ENCODE assay signal across 8 mouse cellular contexts in the genomic region with DNA sequence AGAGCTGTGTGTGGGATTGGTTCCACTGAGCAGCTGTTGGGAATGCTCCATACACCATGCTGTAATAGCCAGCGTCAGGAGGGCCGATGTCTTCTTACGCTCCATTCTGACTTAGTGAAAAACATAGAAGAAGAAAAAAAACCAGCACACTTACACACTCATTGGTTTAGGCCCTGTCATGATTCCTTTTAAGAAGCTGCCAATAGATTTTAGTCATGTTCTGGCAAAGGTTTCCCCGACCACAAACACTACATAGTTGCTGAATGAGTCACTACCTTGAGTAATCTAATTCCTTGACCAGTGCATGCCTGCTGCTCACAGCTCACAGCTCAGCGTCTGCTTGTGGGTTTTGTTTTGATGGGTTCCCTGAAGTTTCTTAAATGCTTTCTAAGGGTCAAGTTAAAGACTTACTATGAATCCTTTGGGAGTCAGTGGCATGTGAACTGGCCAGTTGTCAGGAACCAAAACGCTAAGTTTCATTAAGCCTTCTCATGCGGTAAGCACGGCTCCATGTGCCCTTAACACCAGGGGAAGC. TPM values are rescaled to one million over a fixed set of nuclear protein-coding genes. Genes with fewer than 3 reads are reported as not detected.
DNase-seq lines count a peak whose midpoint lies in the region; ATAC-seq and TF ChIP-seq lines count a peak whose summit lies in the region.

No protein-coding gene starts in this region.

- POLR2A ChIA-PET in Patski (lab: Charles Lee), result no interaction called here

- peak; percentile 68 for DNase-seq in A20 (ENCODE audit: low read depth, low spot score)
- peak; percentile 99 for DNase-seq in Patski (ENCODE audit: low read depth, low spot score)
- DNase-seq in lung, embryonic 14.5 days, result peak; percentile 91
- DNase-seq in thymus, adult 18-20 months, result no peak
- DNase-seq in frontal cortex, postnatal 10 days (ENCODE audit: low spot score in 2 of 2), result no peak

- no peak overlapping the region for H3K9ac ChIP-seq in forebrain, embryonic 15.5 days (replicated peaks)
- no peak overlapping the region for H3K9ac ChIP-seq in lung, embryonic 14.5 days

- peak; percentile 96 for ATAC-seq in Patski
- peak; percentile 86 for ATAC-seq in forebrain, embryonic 15.5 days (replicated peaks)
- ATAC-seq in hematopoietic stem cell, adult 5-6 weeks (replicated peaks in 1 of 2; ENCODE audit: insufficient read depth in 1 of 2, low FRiP score in 2 of 2, low TSS enrichment in 1 of 2, low read depth in 1 of 2, poor library complexity in 2 of 2, severe bottlenecking in 2 of 2), result peak; percentile 35 to 45
- peak; percentile 95 for ATAC-seq in lung, embryonic 14.5 days (ENCODE audit: insufficient read depth)
- no peak for ATAC-seq in megakaryocyte-erythroid progenitor cell, adult 5-6 weeks (replicated peaks; ENCODE audit: low FRiP score, low TSS enrichment, poor library complexity, severe bottlenecking)

- H3K4me1 ChIP-seq in forebrain, embryonic 15.5 days, result peaks cover 8% of the 10 kb centered on the region; the same call in 1 of the 2 replicates
- H3K4me1 ChIP-seq in lung, embryonic 14.5 days (ENCODE audit: insufficient read depth), result 0 out of 2 replicates have a peak, but pooled peaks cover 5% of the 10 kb centered on the region

- peak overlapping the region; percentile 29; the same call in 1 of the 2 replicates for H3K27ac ChIP-seq in forebrain, embryonic 15.5 days (replicated peaks)
- peak overlapping the region; percentile 81 for H3K27ac ChIP-seq in lung, embryonic 14.5 days (ENCODE audit: low read depth)

- no peaks in the 10 kb centered on the region for H3K27me3 ChIP-seq in Patski
- no peaks in the 10 kb centered on the region for H3K27me3 ChIP-seq in forebrain, embryonic 15.5 days
- no peaks in the 10 kb centered on the region for H3K27me3 ChIP-seq in lung, embryonic 14.5 days (ENCODE audit: insufficient read depth, low read length)

- H3K9me3 ChIP-seq in forebrain, embryonic 15.5 days, result no peaks in the 10 kb centered on the region
- no peaks in the 10 kb centered on the region for H3K9me3 ChIP-seq in lung, embryonic 14.5 days (ENCODE audit: low read depth, low read length)

- no peaks in the 10 kb centered on the region for H3K36me3 ChIP-seq in forebrain, embryonic 15.5 days
- no peaks in the 10 kb centered on the region for H3K36me3 ChIP-seq in lung, embryonic 14.5 days (ENCODE audit: insufficient read depth)

- CTCF ChIA-PET in Patski (lab: Charles Lee), result interaction anchor here (1.1 kb wide), 1 partner anchor 9 kb away, joined by 3 read pairs; no protein-coding TSS in a partner anchor

- WGBS in forebrain, embryonic 15.5 days, result 25% methylated on average over 8 of the region's 8 CpGs
- 24% methylated on average over 8 of the region's 8 CpGs for whole genome bisulfite sequencing in lung, embryonic 14.5 days

- in situ Hi-C loops in Patski (cut with MboI; ENCODE audit: low pct_unique_long_range_greater_than_20kb), result loop anchor here (10.0 kb wide), 1 partner anchor 55 kb away; a partner anchor contains a TSS

- H3K4me3 ChIP-seq in forebrain, embryonic 15.5 days, result no peak overlapping the region
- H3K4me3 ChIP-seq in lung, embryonic 14.5 days (ENCODE audit: low read depth, low read length), result no peak overlapping the region

- TF ChIP-seq CTCF in Patski (IDR thresholded peaks at IDR 0.05), result no peak
- TF ChIP-seq CTCF in lung, embryonic 14.5 days (IDR thresholded peaks at IDR 0.05; ENCODE audit: low read depth), result no peak

- H3K4me2 ChIP-seq in forebrain, embryonic 15.5 days (replicated peaks), result no peak overlapping the region
- H3K4me2 ChIP-seq in lung, embryonic 14.5 days, result peak overlapping the region; percentile 41

RNA-seq across cellular contexts. Expression of a gene that starts 58.8 kb away (rescaled TPM):
- polyA plus RNA-seq in Patski (2021), result 4.4 TPM
- polyA plus RNA-seq in forebrain, embryonic 15.5 days (2015; fragmentation: Nextera tagmentation; extraction: Ambion mirVana), result 33.8 and 34.9 TPM in 2 replicates
- total RNA-seq in hematopoietic stem cell, adult 5-6 weeks (2017), result 4.2 and 4.7 TPM in 2 replicates
- 12.8 and 16.1 TPM in 2 replicates for polyA plus RNA-seq in lung, embryonic 14.5 days (2014; fragmentation: Nextera tagmentation; extraction: Ambion mirVana)
- 3.5 and 16.9 TPM in 2 replicates for total RNA-seq in megakaryocyte-erythroid progenitor cell, adult 5-6 weeks (2014; fragmentation: Nextera tagmentation)
- 0.52 and 0.53 TPM in 2 replicates for total RNA-seq in megakaryocyte-erythroid progenitor cell, adult 5-6 weeks (2017)

Comparison
In these comparisons a context has a peak if more than half of its experiments do, and no peak if none do; other contexts are left out.
1. DNase-seq: peak in A20 (single experiment), Patski (single experiment) and lung, embryonic 14.5 days (single experiment); none in thymus, adult 18-20 months (0 of 2) and frontal cortex, postnatal 10 days (0 of 2).